Mouse (Mus musculus) neural tube, embryonic 12.5 days (tissue): Measurements from ENCODE around the gene Dmrtc2. TPM values are rescaled to one million over a fixed set of nuclear protein-coding genes. Genes with fewer than 3 reads are reported as not detected.

ENCODE experiments used
- ATAC-seq: fragments of 200-750 bp; cut with Nextera tagmentation; 2 replicates; pipeline ENCODE4 v1.8.0; 2017; ENCODE audit warnings: low read depth, mild to moderate bottlenecking, moderate TSS enrichment, moderate library complexity; ENCODE audit not compliant: low FRiP score
- H3K27ac ChIP-seq: fragments of 300-500 bp; sonication (generic); 2 replicates; pipeline ENCODE4 v1.5.1; 2016
- H3K27me3 ChIP-seq: fragments of 300-500 bp; sonication (generic); replicated peaks from 2 replicates; pipeline ENCODE4 v1.6.1; 2016; ENCODE audit warnings: mild to moderate bottlenecking
- H3K36me3 ChIP-seq: fragments of 300-500 bp; sonication (generic); 2 replicates; pipeline ENCODE4 v1.6.1; 2016; ENCODE audit warnings: mild to moderate bottlenecking
- H3K4me1 ChIP-seq: fragments of 300-500 bp; sonication (generic); 2 replicates; pipeline ENCODE4 v1.6.1; 2016
- H3K4me2 ChIP-seq: fragments of 300-500 bp; sonication (generic); replicated peaks from 2 replicates; pipeline ENCODE4 v1.6.1; 2016; ENCODE audit warnings: mild to moderate bottlenecking
- H3K4me3 ChIP-seq: fragments of 300-500 bp; sonication (generic); 2 replicates; pipeline ENCODE4 v1.5.1; 2016
- H3K9ac ChIP-seq: fragments of 300-500 bp; sonication (generic); 2 replicates; pipeline ENCODE4 v1.6.1; 2016; ENCODE audit warnings: mild to moderate bottlenecking
- H3K9me3 ChIP-seq: fragments of 300-500 bp; sonication (generic); 2 replicates; pipeline ENCODE4 v1.6.1; 2016; ENCODE audit warnings: mild to moderate bottlenecking
- WGBS: fragments of 180-500 bp; shearing (Covaris S2); methylation state at CpG from one replicate; pipeline ENCODE4 v1.1.7; 2016; 5-methylcytosine and 5-hydroxymethylcytosine counted together
- polyA plus RNA-seq: library from polyadenylated mRNA; unstranded; fragments of >200 nt; fragmentation: Nextera tagmentation; extraction: Ambion mirVana; gene quantifications from 2 replicates; pipeline ENCODE4 v1.2.1, GENCODE M21; 2016

The Dmrtc2 gene
- polyA plus RNA-seq, 1 experiment from 2014 or later: not detected

DNA sequence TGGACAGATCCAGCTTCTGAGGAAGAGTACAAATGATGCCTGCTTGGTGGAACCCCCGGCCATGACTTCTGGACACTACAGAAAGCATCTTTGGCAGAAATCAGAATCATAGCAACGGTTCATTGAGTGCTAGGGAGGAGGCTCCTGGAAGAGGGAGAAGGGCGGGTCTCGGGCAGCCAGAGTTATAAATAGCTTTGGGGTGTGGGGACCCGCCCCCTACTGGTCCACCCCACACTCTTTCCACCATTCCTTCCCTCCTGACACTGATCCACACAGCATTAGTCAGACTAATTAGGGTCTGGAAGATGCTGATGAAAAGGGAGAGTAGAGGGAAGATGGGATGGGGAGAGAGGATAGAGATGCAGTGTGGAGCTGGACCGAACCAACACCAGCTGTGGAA, 36.7 kb downstream of the Dmrtc2 start:
- no peak for ATAC-seq
- Histone ChIP-seq H3K9ac (peak overlapping the region; percentile 42; the same call in 1 of the 2 replicates), H3K27me3 (no peaks in the 10 kb centered on the region), H3K9me3 (no peaks in the 10 kb centered on the region), H3K27ac (no peak overlapping the region), H3K4me1 (peaks cover 33% of the 10 kb centered on the region), H3K4me3 (no peak overlapping the region), H3K4me2 (no peak overlapping the region), H3K36me3 (peaks cover 20% of the 10 kb centered on the region)
- WGBS: 34% methylated on average over 6 of the region's 6 CpGs

DNA sequence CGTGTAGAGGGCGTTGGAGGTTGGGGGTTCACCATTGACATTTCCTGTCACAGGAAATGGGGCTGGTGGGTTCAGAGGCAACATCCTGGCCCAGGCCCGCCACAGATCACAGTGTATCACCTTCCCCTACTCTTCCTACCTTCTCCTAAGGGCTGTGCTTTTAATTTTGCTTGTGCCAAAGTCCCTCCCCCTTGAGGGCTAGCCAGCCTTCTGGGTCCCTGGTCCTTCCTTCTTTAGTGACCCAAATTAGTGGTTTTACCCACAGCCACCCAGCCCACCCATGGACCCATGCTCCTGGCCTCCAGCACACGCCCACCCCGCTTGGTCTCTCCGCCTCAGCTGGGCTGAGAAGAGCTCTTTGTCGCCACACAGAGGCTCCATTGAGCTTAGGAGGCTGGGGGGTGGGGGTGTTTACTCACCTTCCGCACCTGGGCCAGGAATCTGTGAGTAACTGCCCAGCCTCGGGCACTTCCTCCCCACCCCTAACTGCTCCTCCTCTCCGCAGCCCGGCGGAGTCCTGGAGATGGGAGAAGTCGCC, 37.4 kb downstream of the Dmrtc2 start:
- peak overlapping the region; percentile 42; the same call in 1 of the 2 replicates for H3K9ac ChIP-seq

DNA sequence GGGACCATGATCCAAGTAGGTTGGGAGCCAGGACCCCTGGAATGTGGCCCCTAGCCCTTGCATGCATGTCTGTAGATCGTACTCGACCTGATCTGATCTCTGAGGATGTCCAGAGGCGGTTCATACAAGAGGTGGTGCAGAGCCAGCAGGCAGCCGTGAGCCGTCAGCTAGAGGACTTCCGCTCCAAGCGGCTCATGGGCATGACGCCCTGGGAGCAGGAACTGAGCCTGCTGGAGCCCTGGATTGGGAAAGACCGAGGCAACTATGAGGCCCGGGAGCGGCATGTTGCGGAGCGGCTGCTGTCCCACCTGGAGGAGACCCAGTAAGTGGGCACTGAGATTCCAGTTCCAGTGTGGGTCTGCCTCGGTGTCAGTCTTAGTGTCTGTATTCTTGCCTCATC, 42.6 kb downstream of the Dmrtc2 start:
- no peak overlapping the region for H3K27ac ChIP-seq
- peaks cover 3% of the 10 kb centered on the region; the same call in 1 of the 2 replicates for H3K4me1 ChIP-seq
- no peaks in the 10 kb centered on the region for H3K9me3 ChIP-seq
- peaks cover 48% of the 10 kb centered on the region for H3K36me3 ChIP-seq
- no peak overlapping the region for H3K4me3 ChIP-seq
- no peak overlapping the region for H3K4me2 ChIP-seq
- no peaks in the 10 kb centered on the region for H3K27me3 ChIP-seq
- 96% methylated on average over 14 of the region's 14 CpGs for WGBS
- H3K9ac ChIP-seq: no peak overlapping the region
- ATAC-seq: no peak

More for the DNA sequence above, 37.4 kb downstream of the Dmrtc2 start:
- no peak overlapping the region for H3K27ac ChIP-seq
- peaks cover 25% of the 10 kb centered on the region for H3K36me3 ChIP-seq
- H3K4me1 ChIP-seq: peaks cover 33% of the 10 kb centered on the region
- peak overlapping the region; percentile 19; the same call in 1 of the 2 replicates for H3K4me2 ChIP-seq
- H3K9me3 ChIP-seq: no peaks in the 10 kb centered on the region
- WGBS: 31% methylated on average over 13 of the region's 13 CpGs
- ATAC-seq: no peak
- H3K4me3 ChIP-seq: no peak overlapping the region
- H3K27me3 ChIP-seq: no peaks in the 10 kb centered on the region

DNA sequence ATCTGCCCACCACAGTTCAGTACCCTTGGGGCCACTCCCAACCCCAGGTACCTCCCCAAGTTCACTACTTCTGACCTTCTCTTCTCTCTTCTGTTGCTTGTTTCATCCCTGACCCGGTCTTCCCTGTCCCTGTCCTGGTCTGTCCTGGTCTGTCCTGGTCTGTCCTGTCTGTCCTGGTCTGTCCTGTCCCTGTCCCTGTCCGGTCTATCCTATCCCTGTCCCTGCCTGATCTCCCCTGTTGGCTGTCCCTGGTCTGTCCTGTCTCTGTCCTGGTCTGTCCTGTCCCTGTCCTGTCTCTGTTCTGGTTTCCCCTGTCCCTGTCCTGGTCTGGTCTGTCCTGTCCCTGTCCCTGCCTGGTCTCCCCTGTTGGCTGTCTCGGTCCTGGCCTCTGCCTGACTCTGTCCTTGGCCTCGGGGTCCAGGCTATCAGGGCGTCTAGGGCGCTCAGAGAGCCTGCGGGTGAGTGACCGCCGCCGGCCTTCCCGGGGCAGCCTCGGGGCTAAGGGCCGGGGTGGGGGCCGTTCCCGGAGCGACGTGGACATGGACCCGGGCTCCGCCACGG, 49.0 kb downstream of the Dmrtc2 start:
- no peak overlapping the region for H3K27ac ChIP-seq
- WGBS: 94% methylated on average over 20 of the region's 20 CpGs
- H3K4me3 ChIP-seq: no peak overlapping the region
- no peaks in the 10 kb centered on the region for H3K4me1 ChIP-seq
- H3K27me3 ChIP-seq: no peaks in the 10 kb centered on the region
- H3K36me3 ChIP-seq: peaks cover 72% of the 10 kb centered on the region
- no peak overlapping the region for H3K9ac ChIP-seq
- no peak for ATAC-seq
- no peak overlapping the region for H3K4me2 ChIP-seq
- no peaks in the 10 kb centered on the region for H3K9me3 ChIP-seq

DNA sequence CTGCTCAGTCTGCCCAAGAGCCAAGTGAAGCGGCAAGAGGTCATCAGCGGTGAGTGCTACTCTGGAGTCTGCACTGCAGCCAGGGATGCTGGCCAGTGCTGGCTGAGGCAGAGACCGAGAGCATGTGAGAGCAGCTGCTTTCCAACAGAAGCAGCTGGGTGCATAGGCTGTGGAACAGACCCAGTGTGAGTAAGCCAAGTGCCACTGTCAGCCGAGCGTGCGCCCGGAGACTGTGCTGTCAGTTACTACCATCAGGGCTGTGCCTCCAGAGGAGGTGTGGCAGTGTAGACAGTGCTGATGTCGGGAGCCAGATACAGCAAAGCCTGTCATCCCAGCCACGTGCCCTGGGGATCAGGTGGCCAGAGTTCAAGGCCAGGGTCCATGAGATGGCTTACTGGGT, 49.9 kb downstream of the Dmrtc2 start:
- no peak overlapping the region for H3K27ac ChIP-seq
- ATAC-seq: no peak
- H3K4me1 ChIP-seq: no peaks in the 10 kb centered on the region
- no peak overlapping the region for H3K4me2 ChIP-seq
- no peaks in the 10 kb centered on the region for H3K27me3 ChIP-seq
- 90% methylated on average over 9 of the region's 9 CpGs for WGBS
- no peak overlapping the region for H3K9ac ChIP-seq
- no peak overlapping the region for H3K4me3 ChIP-seq
- H3K36me3 ChIP-seq: peaks cover 81% of the 10 kb centered on the region
- H3K9me3 ChIP-seq: no peaks in the 10 kb centered on the region

Other genes starting within 250 kb of the Dmrtc2 start
- gene Lypd3, start 233.5 kb upstream of the Dmrtc2 start, polyA plus RNA-seq: 0.43 and 0.87 TPM in 2 replicates
- gene Tex101, start 193.4 kb upstream of the Dmrtc2 start, polyA plus RNA-seq: not detected in 2 replicates
- not detected in 2 replicates for gene BC049730, start 160.8 kb upstream of the Dmrtc2 start, polyA plus RNA-seq
- gene Gm4763, start 143.1 kb upstream of the Dmrtc2 start, polyA plus RNA-seq: not detected in 2 replicates
- gene Cd177, start 109.7 kb upstream of the Dmrtc2 start, polyA plus RNA-seq: 0.22 TPM in 1 of 2 replicates, not detected in the other
- gene Ceacam10, start 92.9 kb upstream of the Dmrtc2 start, polyA plus RNA-seq: not detected in 2 replicates
- 25.0 and 27.5 TPM in 2 replicates for gene Gm9844, start 7.8 kb upstream of the Dmrtc2 start, polyA plus RNA-seq
- gene Lypd4, start 116 bp upstream of the Dmrtc2 start, polyA plus RNA-seq: not detected in 2 replicates
- 1,340 and 1,344 TPM in 2 replicates for gene Rps19, start 14.3 kb downstream of the Dmrtc2 start, polyA plus RNA-seq
- gene Cd79a, start 27.3 kb downstream of the Dmrtc2 start, polyA plus RNA-seq: 0.13 and 0.32 TPM in 2 replicates
- 84.4 and 89.5 TPM in 2 replicates for gene Arhgef1, start 32.9 kb downstream of the Dmrtc2 start, polyA plus RNA-seq
- 0.75 and 0.84 TPM in 2 replicates for gene Gm4881, start 74.4 kb downstream of the Dmrtc2 start, polyA plus RNA-seq
- gene Rabac1, start 102.7 kb downstream of the Dmrtc2 start, polyA plus RNA-seq: 151 and 154 TPM in 2 replicates
- 110 and 118 TPM in 2 replicates for gene Atp1a3, start 135.9 kb downstream of the Dmrtc2 start, polyA plus RNA-seq
- gene Grik5, start 202.3 kb downstream of the Dmrtc2 start, polyA plus RNA-seq: 18.6 and 19.5 TPM in 2 replicates
- gene Zfp574, start 202.5 kb downstream of the Dmrtc2 start, polyA plus RNA-seq: 38.7 and 39.2 TPM in 2 replicates